Mouse (Mus musculus): Measurements from ENCODE around the gene Rorb. TPM values are rescaled to one million over a fixed set of nuclear protein-coding genes. Genes with fewer than 3 reads are reported as not detected.
A peak's percentile ranks its signal among the peaks of the same experiment; 100 is the strongest.

Gene Rorb
- polyA plus RNA-seq (2014; fragmentation: Nextera tagmentation; extraction: Ambion mirVana) = 13.7 and 14.9 TPM in 2 replicates

DNA sequence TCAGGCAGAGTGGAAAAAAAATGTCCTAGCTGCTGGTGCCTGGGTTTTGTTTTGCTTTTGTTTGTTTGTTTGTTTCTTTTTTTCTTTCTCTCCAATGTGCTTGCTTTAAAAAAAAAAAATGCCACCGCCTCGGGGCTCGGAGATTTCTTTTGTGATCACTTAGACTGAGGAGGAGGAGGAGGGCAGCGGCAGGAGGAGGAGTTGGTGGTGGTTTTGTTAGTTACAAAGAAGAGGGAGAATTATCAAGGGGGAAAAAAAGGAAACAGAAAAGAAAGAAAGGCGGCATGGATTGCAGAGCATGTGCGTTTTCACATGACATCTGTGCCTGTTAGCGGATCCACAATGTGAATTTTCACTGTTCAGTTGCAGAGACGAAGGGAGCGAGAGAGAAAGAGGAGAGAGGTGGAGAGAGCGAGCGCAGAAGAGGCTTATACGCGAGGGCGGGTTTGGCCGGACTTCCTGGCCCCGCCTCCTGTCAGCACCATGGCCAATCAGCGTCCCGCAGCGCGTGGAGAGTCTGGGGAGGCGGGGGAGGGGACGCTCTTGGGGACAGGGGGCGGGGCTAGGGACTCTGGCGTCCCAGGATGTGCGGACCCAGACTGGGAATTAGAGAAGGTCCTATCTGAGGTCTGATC is at the start of gene Rorb:
Rorb (minus strand) TSS at position 404 of the 635 bp plus-strand sequence.
- Histone ChIP-seq H3K4me3 (replicated peaks; ENCODE audit: low read length) (peak within 1 kb of the TSS; percentile 66), H3K27me3 (ENCODE audit: control insufficient read depth, insufficient read depth, low read length) (no peaks in the 10 kb centered on the region), H3K9me3 (ENCODE audit: control insufficient read depth, low read length) (no peaks in the 10 kb centered on the region), H3K36me3 (replicated peaks; ENCODE audit: control insufficient read depth, insufficient read depth) (no peaks in the 10 kb centered on the region), H3K4me2 (replicated peaks) (peak within 1 kb of the TSS; percentile 75), H3K27ac (peak within 1 kb of the TSS; percentile 73), H3K9ac (peak within 1 kb of the TSS; percentile 57), H3K4me1 (replicated peaks; ENCODE audit: control insufficient read depth, insufficient read depth, low read length) (peaks cover 20% of the 10 kb centered on the region; the same call in 1 of the 2 replicates)
- peak; percentile 84 for DNase-seq (ENCODE audit: low spot score)
- WGBS = under 1% methylated on average over 25 of the region's 25 CpGs
- ATAC-seq (ENCODE audit: low FRiP score) = peak; percentile 97

- Histone ChIP-seq H3K4me1 (replicated peaks; ENCODE audit: control insufficient read depth, insufficient read depth, low read length) (no peaks in the 10 kb centered on the region), H3K4me2 (replicated peaks) (no peak overlapping the region)
- no peak for DNase-seq (ENCODE audit: low spot score)
These were observed 37.9 kb upstream of the Rorb start for GRCm38 (mm10) chr19:19148847-19149246.

GRCm38 (mm10) chr19:19144447-19144846 is 33.5 kb upstream of the Rorb start:
- Histone ChIP-seq H3K9ac (no peak overlapping the region), H3K4me2 (replicated peaks) (no peak overlapping the region)

More at GRCm38 (mm10) chr19:19148847-19149246, 37.9 kb upstream of the Rorb start:
- Histone ChIP-seq H3K27me3 (ENCODE audit: control insufficient read depth, insufficient read depth, low read length) (no peaks in the 10 kb centered on the region), H3K9ac (no peak overlapping the region), H3K27ac (no peak overlapping the region), H3K9me3 (ENCODE audit: control insufficient read depth, low read length) (no peaks in the 10 kb centered on the region), H3K4me3 (replicated peaks; ENCODE audit: low read length) (no peak overlapping the region), H3K36me3 (replicated peaks; ENCODE audit: control insufficient read depth, insufficient read depth) (no peaks in the 10 kb centered on the region)
- ATAC-seq (ENCODE audit: low FRiP score) = no peak
- WGBS = 51% methylated on average over 6 of the region's 6 CpGs

GRCm38 (mm10) chr19:19136856-19137255 is 25.9 kb upstream of the Rorb start:
- Histone ChIP-seq H3K4me1 (replicated peaks; ENCODE audit: control insufficient read depth, insufficient read depth, low read length) (no peaks in the 10 kb centered on the region), H3K27me3 (ENCODE audit: control insufficient read depth, insufficient read depth, low read length) (no peaks in the 10 kb centered on the region), H3K4me2 (replicated peaks) (no peak overlapping the region), H3K27ac (no peak overlapping the region), H3K9ac (no peak overlapping the region), H3K4me3 (replicated peaks; ENCODE audit: low read length) (no peak overlapping the region), H3K9me3 (ENCODE audit: control insufficient read depth, low read length) (no peaks in the 10 kb centered on the region), H3K36me3 (replicated peaks; ENCODE audit: control insufficient read depth, insufficient read depth) (no peaks in the 10 kb centered on the region)
- 36% methylated on average over 2 of the region's 2 CpGs for WGBS
- peak; percentile 59; the same call in 1 of the 2 replicates for ATAC-seq (ENCODE audit: low FRiP score)
- DNase-seq (ENCODE audit: low spot score) = peak; percentile 32

More at GRCm38 (mm10) chr19:19144447-19144846, 33.5 kb upstream of the Rorb start:
- no peak overlapping the region for H3K27ac ChIP-seq
- no peaks in the 10 kb centered on the region for H3K9me3 ChIP-seq (ENCODE audit: control insufficient read depth, low read length)
- no peaks in the 10 kb centered on the region for H3K36me3 ChIP-seq (replicated peaks; ENCODE audit: control insufficient read depth, insufficient read depth)
- H3K27me3 ChIP-seq (ENCODE audit: control insufficient read depth, insufficient read depth, low read length) = no peaks in the 10 kb centered on the region
- no peak overlapping the region for H3K4me3 ChIP-seq (replicated peaks; ENCODE audit: low read length)
- WGBS = 93% methylated on average over 4 of the region's 4 CpGs
- no peak for ATAC-seq (ENCODE audit: low FRiP score)
- H3K4me1 ChIP-seq (replicated peaks; ENCODE audit: control insufficient read depth, insufficient read depth, low read length) = no peaks in the 10 kb centered on the region
- no peak for DNase-seq (ENCODE audit: low spot score)

DNA sequence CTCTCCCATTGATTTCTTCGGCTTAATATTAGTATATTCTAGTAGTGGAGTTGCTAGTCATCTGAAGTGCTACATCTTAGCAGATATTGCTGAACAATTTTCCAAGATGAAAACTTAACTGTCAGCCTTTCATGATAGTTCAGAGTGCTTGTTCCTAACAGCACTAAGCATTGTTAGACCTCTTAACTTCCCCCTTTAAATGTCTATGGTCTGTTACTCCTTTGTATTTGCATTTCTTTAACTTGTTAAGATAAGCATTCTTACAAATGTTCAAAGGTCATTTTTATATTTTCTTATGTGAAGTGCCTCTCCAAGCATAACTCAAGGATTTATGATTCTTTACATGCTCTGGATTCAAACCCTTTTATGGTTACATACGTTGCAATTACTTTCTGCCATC is 24.8 kb upstream of the Rorb start:
- no peak for ATAC-seq (ENCODE audit: low FRiP score)
- no peak overlapping the region for H3K9ac ChIP-seq
- H3K4me1 ChIP-seq (replicated peaks; ENCODE audit: control insufficient read depth, insufficient read depth, low read length) = no peaks in the 10 kb centered on the region
- no peak overlapping the region for H3K27ac ChIP-seq
- no peaks in the 10 kb centered on the region for H3K9me3 ChIP-seq (ENCODE audit: control insufficient read depth, low read length)
- no peaks in the 10 kb centered on the region for H3K27me3 ChIP-seq (ENCODE audit: control insufficient read depth, insufficient read depth, low read length)
- H3K4me2 ChIP-seq (replicated peaks) = no peak overlapping the region
- 98% methylated on average over 2 of the region's 2 CpGs for WGBS
- no peak for DNase-seq (ENCODE audit: low spot score)
- H3K36me3 ChIP-seq (replicated peaks; ENCODE audit: control insufficient read depth, insufficient read depth) = no peaks in the 10 kb centered on the region
- no peak overlapping the region for H3K4me3 ChIP-seq (replicated peaks; ENCODE audit: low read length)

DNA sequence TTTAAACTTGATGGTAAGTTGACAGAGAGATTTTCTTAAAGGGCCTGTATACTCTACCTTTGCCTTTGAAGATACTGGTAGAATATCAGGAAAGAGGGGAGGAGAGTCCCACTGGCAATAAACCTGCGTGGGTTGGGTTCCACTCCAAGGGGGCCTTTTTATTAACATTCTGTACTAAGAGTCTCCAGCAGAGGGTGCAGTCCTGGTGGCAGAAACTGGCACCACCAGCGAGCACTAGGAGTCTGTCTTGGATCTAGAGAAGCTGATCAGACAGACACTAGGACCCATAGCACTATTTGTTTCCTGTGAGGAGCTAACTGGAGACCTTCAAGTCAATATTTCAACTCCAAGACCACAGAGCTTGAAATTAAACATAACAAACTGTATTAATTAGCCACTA is 11.3 kb upstream of the Rorb start:
- Histone ChIP-seq H3K27me3 (ENCODE audit: control insufficient read depth, insufficient read depth, low read length) (no peaks in the 10 kb centered on the region), H3K36me3 (replicated peaks; ENCODE audit: control insufficient read depth, insufficient read depth) (no peaks in the 10 kb centered on the region), H3K9me3 (ENCODE audit: control insufficient read depth, low read length) (no peaks in the 10 kb centered on the region), H3K4me3 (replicated peaks; ENCODE audit: low read length) (no peak overlapping the region), H3K9ac (no peak overlapping the region), H3K4me1 (replicated peaks; ENCODE audit: control insufficient read depth, insufficient read depth, low read length) (no peaks in the 10 kb centered on the region), H3K27ac (no peak overlapping the region), H3K4me2 (replicated peaks) (no peak overlapping the region)
- ATAC-seq (ENCODE audit: low FRiP score) (no peak), DNase-seq (ENCODE audit: low spot score) (no peak)
- WGBS = 49% methylated on average over 2 of the region's 2 CpGs

- H3K9ac ChIP-seq = no peak overlapping the region
These were observed 1.2 kb upstream of the Rorb start for GRCm38 (mm10) chr19:19112180-19112579.

GRCm38 (mm10) chr19:19111428-19112170 is 603 bp upstream of the Rorb start:
- H3K9ac ChIP-seq = peak overlapping the region; percentile 57
- no peak for ATAC-seq (ENCODE audit: low FRiP score)
- no peaks in the 10 kb centered on the region for H3K27me3 ChIP-seq (ENCODE audit: control insufficient read depth, insufficient read depth, low read length)
- H3K4me2 ChIP-seq (replicated peaks) = peak overlapping the region; percentile 75
- no peaks in the 10 kb centered on the region for H3K9me3 ChIP-seq (ENCODE audit: control insufficient read depth, low read length)
- H3K4me1 ChIP-seq (replicated peaks; ENCODE audit: control insufficient read depth, insufficient read depth, low read length) = peaks cover 20% of the 10 kb centered on the region; the same call in 1 of the 2 replicates
- H3K27ac ChIP-seq = no peak overlapping the region
- H3K4me3 ChIP-seq (replicated peaks; ENCODE audit: low read length) = peak overlapping the region; percentile 66
- DNase-seq (ENCODE audit: low spot score) = peak; percentile 30
- no peaks in the 10 kb centered on the region for H3K36me3 ChIP-seq (replicated peaks; ENCODE audit: control insufficient read depth, insufficient read depth)
- WGBS = 4% methylated on average over 12 of the region's 12 CpGs

More at GRCm38 (mm10) chr19:19112180-19112579, 1.2 kb upstream of the Rorb start:
- Histone ChIP-seq H3K9me3 (ENCODE audit: control insufficient read depth, low read length) (no peaks in the 10 kb centered on the region), H3K36me3 (replicated peaks; ENCODE audit: control insufficient read depth, insufficient read depth) (no peaks in the 10 kb centered on the region), H3K27ac (no peak overlapping the region), H3K4me1 (replicated peaks; ENCODE audit: control insufficient read depth, insufficient read depth, low read length) (peaks cover 20% of the 10 kb centered on the region; the same call in 1 of the 2 replicates), H3K4me3 (replicated peaks; ENCODE audit: low read length) (no peak overlapping the region), H3K27me3 (ENCODE audit: control insufficient read depth, insufficient read depth, low read length) (no peaks in the 10 kb centered on the region), H3K4me2 (replicated peaks) (peak overlapping the region; percentile 75; the same call in 1 of the 2 replicates)
- DNase-seq (ENCODE audit: low spot score) (no peak), ATAC-seq (ENCODE audit: low FRiP score) (no peak)
- 56% methylated on average over 4 of the region's 4 CpGs for WGBS

- H3K27ac ChIP-seq = peak overlapping the region; percentile 73; the same call in 1 of the 2 replicates
- H3K4me2 ChIP-seq (replicated peaks) = peak overlapping the region; percentile 75
- H3K4me1 ChIP-seq (replicated peaks; ENCODE audit: control insufficient read depth, insufficient read depth, low read length) = peaks cover 20% of the 10 kb centered on the region; the same call in 1 of the 2 replicates
- H3K36me3 ChIP-seq (replicated peaks; ENCODE audit: control insufficient read depth, insufficient read depth) = no peaks in the 10 kb centered on the region
- H3K4me3 ChIP-seq (replicated peaks; ENCODE audit: low read length) = peak overlapping the region; percentile 66
- ATAC-seq (ENCODE audit: low FRiP score) = peak; percentile 70
- H3K27me3 ChIP-seq (ENCODE audit: control insufficient read depth, insufficient read depth, low read length) = no peaks in the 10 kb centered on the region
- no peaks in the 10 kb centered on the region for H3K9me3 ChIP-seq (ENCODE audit: control insufficient read depth, low read length)
- peak; percentile 51 for DNase-seq (ENCODE audit: low spot score)
- H3K9ac ChIP-seq = peak overlapping the region; percentile 57
- WGBS = under 1% methylated on average over 49 of the region's 49 CpGs
These were observed 806 bp downstream of the Rorb start for GRCm38 (mm10) chr19:19110011-19110768.
